Mouse (Mus musculus) forebrain, embryonic 10.5 days (tissue): ENCODE data around the gene Gm45713. TPM values are rescaled to one million over a fixed set of nuclear protein-coding genes. Genes with fewer than 3 reads are reported as not detected.

ENCODE experiments used
- DNase-seq: peaks from one replicate; pipeline ENCODE4 v3.0.0-alpha.2; 2017; ENCODE audit warnings: low spot score; ENCODE audit errors: extremely low spot score
- H3K27ac ChIP-seq: fragments of 300-500 bp; sonication (generic); 2 replicates; pipeline ENCODE4 v1.5.1; 2016; ENCODE audit warnings: mild to moderate bottlenecking
- H3K27me3 ChIP-seq: fragments of 300-500 bp; sonication (generic); 2 replicates; pipeline ENCODE4 v1.6.1; 2016; ENCODE audit warnings: mild to moderate bottlenecking; ENCODE audit not compliant: poor library complexity, severe bottlenecking
- H3K36me3 ChIP-seq: fragments of 300-500 bp; sonication (generic); replicated peaks from 2 replicates; pipeline ENCODE4 v1.6.1; 2016; ENCODE audit warnings: mild to moderate bottlenecking, moderate library complexity
- H3K4me1 ChIP-seq: fragments of 300-500 bp; sonication (generic); 2 replicates; pipeline ENCODE4 v1.6.1; 2016
- H3K4me3 ChIP-seq: fragments of 300-500 bp; sonication (generic); 2 replicates; pipeline ENCODE4 v1.5.1; 2016; ENCODE audit warnings: mild to moderate bottlenecking, moderate library complexity
- H3K9me3 ChIP-seq: fragments of 300-500 bp; sonication (generic); 2 replicates; pipeline ENCODE4 v1.6.1; 2016; ENCODE audit warnings: mild to moderate bottlenecking, moderate library complexity
- WGBS: fragments of 180-500 bp; shearing (Covaris S2); methylation state at CpG from one replicate; pipeline ENCODE4 v1.1.7; 2016; 5-methylcytosine and 5-hydroxymethylcytosine counted together
- polyA plus RNA-seq: library from polyadenylated mRNA; unstranded; fragments of >200 nt; fragmentation: Nextera tagmentation; extraction: Ambion mirVana; gene quantifications from 2 replicates; pipeline ENCODE4 v1.2.1, GENCODE M21; 2016

Gene Gm45713
- polyA plus RNA-seq, 1 experiment from 2014 or later = 0.11 TPM

- Histone ChIP-seq H3K36me3 (peaks cover 30% of the 10 kb centered on the region), H3K4me3 (no peak overlapping the region), H3K4me1 (peaks cover 43% of the 10 kb centered on the region), H3K9me3 (no peaks in the 10 kb centered on the region), H3K27me3 (no peaks in the 10 kb centered on the region), H3K27ac (peak overlapping the region; percentile 52; the same call in 1 of the 2 replicates)
- DNase-seq = no peak
- WGBS = 71% methylated on average over 4 of the region's 4 CpGs
Observed at GRCm38 (mm10) chr7:45150321-45150720, 14.3 kb upstream of the Gm45713 start.

DNA sequence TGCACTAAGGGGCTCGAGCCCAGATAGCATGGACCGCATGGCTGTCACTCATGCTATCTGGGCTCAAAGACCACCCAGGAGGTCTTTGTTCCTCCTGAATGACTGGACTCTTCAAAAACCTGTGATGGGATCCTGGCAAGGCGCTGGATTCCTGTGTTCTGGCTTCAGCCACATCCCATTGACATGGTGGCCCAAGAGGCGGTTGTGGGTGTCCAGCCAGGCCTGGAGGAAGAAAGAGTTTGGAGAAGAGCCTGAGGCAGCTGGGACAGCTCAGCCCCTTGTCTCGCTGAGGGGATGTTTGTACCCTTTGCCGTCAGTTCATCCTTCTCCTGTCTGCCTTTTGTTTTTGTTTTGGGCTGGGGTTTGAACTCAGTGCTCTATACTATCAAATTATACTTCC lies 13.5 kb upstream of the Gm45713 start:
- 46% methylated on average over 6 of the region's 6 CpGs for WGBS
- Histone ChIP-seq H3K27ac (peak overlapping the region; percentile 63), H3K9me3 (no peaks in the 10 kb centered on the region), H3K4me1 (peaks cover 35% of the 10 kb centered on the region), H3K27me3 (no peaks in the 10 kb centered on the region), H3K4me3 (no peak overlapping the region), H3K36me3 (peaks cover 37% of the 10 kb centered on the region)
- DNase-seq = no peak

DNA sequence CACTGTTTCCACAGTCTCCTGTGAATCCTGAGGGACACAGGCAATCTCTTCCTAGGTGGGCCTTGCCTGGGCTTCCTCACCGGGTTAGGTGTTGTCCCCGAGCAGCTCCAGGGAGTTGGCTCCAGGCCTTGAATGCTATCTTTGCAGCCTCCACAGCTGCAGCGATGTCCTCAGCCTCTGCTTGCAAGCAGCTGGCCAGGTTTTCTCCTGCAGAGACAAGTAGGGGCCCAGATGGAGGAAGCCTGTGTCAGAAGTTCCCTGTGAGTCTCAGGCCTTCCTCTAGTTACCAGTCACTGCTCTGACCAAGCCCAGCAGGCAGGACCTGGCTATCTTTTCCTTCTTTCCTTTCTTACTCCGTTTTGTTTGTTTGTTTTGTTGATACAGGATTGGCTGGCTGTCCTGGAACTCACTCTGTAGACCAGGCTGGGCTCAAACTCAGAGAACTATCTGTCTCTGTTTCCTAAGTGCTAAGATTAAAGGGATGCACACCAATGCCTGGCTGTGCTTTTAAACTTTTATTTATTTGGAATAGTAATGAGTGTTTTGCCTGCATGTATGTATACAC lies 12.6 kb upstream of the Gm45713 start:
- Histone ChIP-seq H3K27ac (no peak overlapping the region), H3K4me1 (peaks cover 32% of the 10 kb centered on the region), H3K9me3 (no peaks in the 10 kb centered on the region), H3K27me3 (no peaks in the 10 kb centered on the region), H3K4me3 (no peak overlapping the region), H3K36me3 (peaks cover 47% of the 10 kb centered on the region)
- 68% methylated on average over 4 of the region's 4 CpGs for WGBS
- DNase-seq = no peak

- Histone ChIP-seq H3K4me1 (peaks cover 27% of the 10 kb centered on the region), H3K36me3 (peaks cover 53% of the 10 kb centered on the region), H3K27me3 (no peaks in the 10 kb centered on the region)
Observed at GRCm38 (mm10) chr7:45147899-45148298, 11.9 kb upstream of the Gm45713 start.

DNA sequence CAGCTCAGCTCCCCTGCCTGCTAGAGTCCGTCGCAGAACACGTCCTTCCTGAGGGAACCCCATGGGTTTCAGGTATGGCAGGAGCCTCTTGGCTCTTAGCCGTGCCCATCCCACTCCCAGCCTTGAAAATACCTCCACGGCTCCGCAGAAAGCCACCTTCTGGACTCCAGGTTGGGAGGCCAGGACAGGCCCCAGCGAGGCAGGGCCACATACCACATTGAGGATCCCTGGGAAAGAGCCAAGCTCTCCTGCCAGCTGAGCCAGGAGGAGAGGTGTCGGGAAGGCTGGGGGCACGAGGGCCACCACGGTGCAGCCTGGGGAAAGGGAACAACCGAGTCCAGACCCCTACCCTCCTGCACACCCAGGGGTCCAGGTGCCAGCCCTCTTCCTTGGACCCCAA lies 11.2 kb upstream of the Gm45713 start:
- no peak overlapping the region for H3K4me3 ChIP-seq
- H3K27me3 ChIP-seq = no peaks in the 10 kb centered on the region
- H3K4me1 ChIP-seq = peaks cover 27% of the 10 kb centered on the region
- H3K36me3 ChIP-seq = peaks cover 60% of the 10 kb centered on the region
- H3K9me3 ChIP-seq = no peaks in the 10 kb centered on the region
- DNase-seq = no peak
- 90% methylated on average over 11 of the region's 11 CpGs for WGBS
- no peak overlapping the region for H3K27ac ChIP-seq

More at GRCm38 (mm10) chr7:45147899-45148298, 11.9 kb upstream of the Gm45713 start:
- WGBS = 93% methylated on average over 11 of the region's 11 CpGs
- Histone ChIP-seq H3K27ac (no peak overlapping the region), H3K9me3 (no peaks in the 10 kb centered on the region), H3K4me3 (no peak overlapping the region)
- no peak for DNase-seq

- peaks cover 71% of the 10 kb centered on the region for H3K36me3 ChIP-seq
- no peaks in the 10 kb centered on the region for H3K27me3 ChIP-seq
- H3K4me1 ChIP-seq = peaks cover 14% of the 10 kb centered on the region
- no peaks in the 10 kb centered on the region for H3K9me3 ChIP-seq
- H3K27ac ChIP-seq = 0 out of 2 replicates have a peak overlapping the region, but pooled peaks have one; percentile 20
- no peak for DNase-seq
- WGBS = 97% methylated on average over 8 of the region's 8 CpGs
- no peak overlapping the region for H3K4me3 ChIP-seq
Observed at GRCm38 (mm10) chr7:45145460-45145859, 9.4 kb upstream of the Gm45713 start.

DNA sequence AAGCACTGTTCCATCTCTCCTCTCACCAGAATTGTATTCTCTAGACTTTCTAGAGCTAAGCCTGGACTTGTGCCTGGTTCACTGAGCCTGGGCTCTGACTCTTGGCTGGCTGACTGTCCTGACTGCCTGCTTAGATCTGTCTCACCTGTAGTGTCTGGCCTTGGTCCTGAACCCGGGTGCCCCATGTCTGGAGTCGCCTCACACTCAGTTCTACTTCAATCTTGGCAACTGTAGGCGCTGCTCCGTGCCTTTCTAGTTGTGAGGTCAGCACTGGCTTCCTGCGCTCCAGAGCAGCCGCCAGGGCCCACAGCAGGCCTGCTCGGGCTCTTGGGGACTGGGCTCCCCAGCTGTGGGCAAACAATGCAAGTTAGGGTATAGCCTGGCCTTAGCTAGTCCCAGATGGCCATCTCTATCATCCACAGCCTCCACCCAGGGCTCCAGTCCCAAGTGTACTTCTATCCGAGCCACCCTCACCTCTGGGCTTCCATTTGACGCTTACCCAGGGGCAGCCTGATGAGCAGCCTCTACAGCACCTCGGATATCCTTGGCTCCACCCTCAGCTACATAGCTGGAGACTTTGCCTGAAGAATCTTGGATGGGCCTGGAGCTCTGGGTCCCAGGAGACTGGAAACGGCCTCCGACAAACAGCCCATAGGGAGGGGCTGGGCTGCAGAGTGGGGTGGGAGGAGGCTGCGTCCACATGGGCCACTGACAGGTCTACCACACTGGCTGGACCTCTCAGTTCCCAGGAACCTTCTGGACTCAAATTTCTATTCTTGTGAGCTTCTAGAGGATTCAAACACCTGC lies 8.5 kb upstream of the Gm45713 start:
- H3K4me3 ChIP-seq = no peak overlapping the region
- H3K27me3 ChIP-seq = no peaks in the 10 kb centered on the region
- WGBS = 91% methylated on average over 13 of the region's 13 CpGs
- peaks cover 5% of the 10 kb centered on the region for H3K4me1 ChIP-seq
- no peaks in the 10 kb centered on the region for H3K9me3 ChIP-seq
- no peak overlapping the region for H3K27ac ChIP-seq
- no peak for DNase-seq
- H3K36me3 ChIP-seq = peaks cover 71% of the 10 kb centered on the region

GRCm38 (mm10) chr7:45141914-45142313 lies 5.9 kb upstream of the Gm45713 start:
- Histone ChIP-seq H3K36me3 (peaks cover 56% of the 10 kb centered on the region), H3K27me3 (peaks cover 10% of the 10 kb centered on the region), H3K9me3 (no peaks in the 10 kb centered on the region), H3K4me1 (no peaks in the 10 kb centered on the region), H3K27ac (no peak overlapping the region), H3K4me3 (no peak overlapping the region)
- WGBS = 88% methylated on average over 5 of the region's 5 CpGs
- no peak for DNase-seq

GRCm38 (mm10) chr7:45141319-45141718 lies 5.3 kb upstream of the Gm45713 start:
- Histone ChIP-seq H3K9me3 (no peaks in the 10 kb centered on the region), H3K36me3 (peaks cover 52% of the 10 kb centered on the region), H3K4me3 (no peak overlapping the region), H3K4me1 (peaks cover 3% of the 10 kb centered on the region), H3K27ac (no peak overlapping the region), H3K27me3 (peaks cover 15% of the 10 kb centered on the region)
- 89% methylated on average over 3 of the region's 3 CpGs for whole genome bisulfite sequencing
- no peak for DNase-seq

DNA sequence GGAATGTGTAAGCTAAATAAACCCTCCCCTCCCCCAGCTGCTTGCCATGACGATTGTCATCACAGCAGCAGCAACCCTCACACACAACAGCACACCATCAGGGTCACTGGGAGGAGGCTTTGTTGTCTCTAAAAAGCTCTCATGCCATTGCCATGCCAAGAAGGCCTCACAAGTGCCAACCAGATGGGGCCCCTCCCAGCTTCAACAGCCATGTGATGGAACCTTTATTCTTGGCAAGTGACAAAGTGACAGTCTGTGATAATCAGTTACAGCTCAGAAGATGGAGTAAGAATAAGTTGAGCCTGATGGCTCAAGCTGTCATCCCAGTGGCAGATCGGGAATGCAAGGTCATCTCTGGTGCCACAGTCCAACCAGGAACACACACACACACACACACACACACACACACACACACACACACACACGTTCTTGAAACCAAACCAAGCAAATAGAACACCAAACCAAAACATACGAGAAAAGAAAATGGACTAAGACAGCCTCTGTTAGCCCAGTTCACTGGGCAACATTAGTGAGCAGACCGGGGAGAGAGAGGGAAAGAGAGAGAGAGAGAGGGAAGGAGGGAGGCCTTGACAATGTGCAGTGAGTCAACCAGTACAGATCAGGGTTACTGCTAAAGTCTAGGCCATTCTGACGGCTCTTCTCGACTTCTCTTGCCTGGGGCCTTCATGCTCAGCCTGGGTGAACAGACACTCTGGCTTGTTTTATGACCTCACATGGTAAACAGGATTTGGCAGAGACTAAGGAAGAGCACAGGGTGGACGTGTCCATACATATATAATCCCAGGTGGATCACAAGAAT lies 4.1 kb upstream of the Gm45713 start:
- peaks cover 40% of the 10 kb centered on the region for H3K36me3 ChIP-seq
- peaks cover 26% of the 10 kb centered on the region for H3K27me3 ChIP-seq
- no peak for DNase-seq
- peaks cover 13% of the 10 kb centered on the region for H3K4me1 ChIP-seq
- H3K9me3 ChIP-seq = no peaks in the 10 kb centered on the region
- H3K4me3 ChIP-seq = no peak overlapping the region
- 81% methylated on average over 8 of the region's 8 CpGs for WGBS
- H3K27ac ChIP-seq = no peak overlapping the region

DNA sequence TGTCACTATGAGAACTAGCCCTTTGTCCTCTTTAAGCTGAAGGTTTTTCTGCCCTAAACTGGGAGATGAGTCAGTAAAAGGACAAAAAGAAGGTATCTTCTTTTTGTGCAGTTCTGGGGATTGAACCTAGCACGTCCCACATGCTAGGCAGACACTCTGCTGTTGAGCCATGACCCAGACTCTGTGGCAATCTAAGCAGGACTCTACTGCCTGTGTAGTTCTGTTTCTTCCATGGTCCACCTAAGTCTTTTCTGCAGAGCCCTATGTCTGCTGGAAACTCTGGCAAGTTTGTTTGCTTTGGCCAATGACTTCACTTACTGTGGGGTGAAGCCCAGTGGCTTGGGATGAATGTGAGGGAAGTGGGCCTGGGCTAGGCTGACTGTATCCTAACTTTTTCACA lies 2.4 kb upstream of the Gm45713 start:
- WGBS = 81% methylated on average over 1 of the region's 1 CpGs
- Histone ChIP-seq H3K27ac (0 out of 2 replicates have a peak overlapping the region, but pooled peaks have one; percentile 20), H3K9me3 (no peaks in the 10 kb centered on the region), H3K27me3 (peaks cover 39% of the 10 kb centered on the region), H3K4me1 (peaks cover 28% of the 10 kb centered on the region), H3K36me3 (peaks cover 22% of the 10 kb centered on the region), H3K4me3 (no peak overlapping the region)
- DNase-seq = no peak

- 89% methylated on average over 12 of the region's 12 CpGs for WGBS
- H3K4me3 ChIP-seq = no peak overlapping the region
- H3K27me3 ChIP-seq = peaks cover 39% of the 10 kb centered on the region
- H3K36me3 ChIP-seq = peaks cover 13% of the 10 kb centered on the region
- H3K9me3 ChIP-seq = no peaks in the 10 kb centered on the region
- peaks cover 28% of the 10 kb centered on the region for H3K4me1 ChIP-seq
- DNase-seq = no peak
- peak overlapping the region; percentile 56; the same call in 1 of the 2 replicates for H3K27ac ChIP-seq
Observed at GRCm38 (mm10) chr7:45137171-45138006, 1.4 kb upstream of the Gm45713 start.
